Mouse (Mus musculus) neutrophil, adult 65 days (primary cell): ENCODE measurements around the gene Dnaja3. TPM values are rescaled to one million over a fixed set of nuclear protein-coding genes. Genes with fewer than 3 reads are reported as not detected.

Source experiments
- total RNA-seq: library from RNA; stranded (reverse); gene quantifications from 2 replicates; pipeline ENCODE4 v1.2.4, GENCODE M21; 2023

Gene Dnaja3
- 6.0 TPM in 2 replicates for total RNA-seq

DNA sequence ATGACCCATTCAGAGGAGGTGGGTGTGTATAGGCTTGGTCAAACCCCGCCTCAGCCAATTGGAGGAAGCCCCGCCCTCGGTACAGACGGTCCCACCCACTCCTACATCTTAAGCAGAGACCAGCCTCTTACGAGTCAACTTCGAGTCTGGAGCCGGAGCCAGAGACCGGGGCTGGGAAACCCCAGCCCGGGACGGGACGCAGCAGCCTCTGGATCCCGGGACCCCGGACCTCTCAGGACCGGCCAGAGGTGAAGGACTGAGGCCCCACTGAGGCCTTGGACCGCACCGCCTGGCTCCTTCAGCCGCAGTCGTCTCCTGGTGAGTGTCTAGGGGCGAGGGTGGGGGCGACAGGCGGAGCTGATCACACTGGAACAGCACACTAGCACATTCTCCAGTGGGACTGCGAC is at the start of gene Dnaja3, which contains the start of gene Vasn:
TSS of gene Dnaja3 (plus strand) at position 159 of the 407 bp plus-strand sequence.
TSS of gene Vasn (plus strand) at position 111 of the 407 bp plus-strand sequence.

DNA sequence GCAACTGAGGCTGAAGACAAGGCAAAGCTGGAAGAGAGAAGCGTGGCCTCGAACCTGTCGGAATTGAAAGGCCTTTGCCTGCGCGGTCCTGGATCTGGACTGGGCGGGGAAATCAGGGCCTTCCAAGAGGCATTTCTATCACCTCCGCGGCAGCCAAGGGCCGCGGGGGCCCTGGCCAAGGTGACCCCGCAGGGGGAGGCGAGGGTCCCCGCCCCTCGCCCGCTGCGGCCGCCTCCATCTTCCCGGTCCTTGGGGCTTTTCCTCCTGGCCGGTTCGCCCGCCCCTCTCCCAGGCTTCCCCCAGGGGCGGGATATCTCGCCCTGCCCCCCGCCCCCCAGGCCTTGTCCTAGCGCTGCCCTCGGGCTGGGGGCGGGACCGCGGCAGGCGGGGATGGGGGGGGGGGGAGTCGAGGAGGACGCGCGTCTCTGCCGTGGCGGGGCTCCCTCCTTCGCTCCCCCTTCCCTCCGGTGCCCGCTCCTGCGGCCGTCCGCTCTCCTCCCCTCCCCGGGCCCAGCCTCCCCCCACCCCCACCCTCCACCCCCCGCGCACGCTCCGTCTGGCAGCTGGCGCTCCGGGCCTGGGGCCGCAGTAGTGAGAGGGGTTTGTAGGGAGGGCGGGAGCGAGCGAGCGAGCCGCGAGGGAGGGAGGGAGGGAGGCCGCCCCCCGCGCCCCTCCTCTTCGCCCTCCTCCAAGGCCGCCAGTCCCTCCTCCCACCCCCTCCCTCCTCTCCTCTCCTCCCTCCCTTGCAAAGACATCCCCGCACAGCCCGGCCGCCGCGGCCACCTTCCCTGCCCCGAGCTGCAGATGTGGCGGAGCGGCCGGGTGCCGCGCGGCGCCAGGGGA is 45.6 kb upstream of the Dnaja3 start, which contains the start of gene Glis2:
TSS of gene Glis2 (plus strand) at position 743 of the 843 bp plus-strand sequence.

DNA sequence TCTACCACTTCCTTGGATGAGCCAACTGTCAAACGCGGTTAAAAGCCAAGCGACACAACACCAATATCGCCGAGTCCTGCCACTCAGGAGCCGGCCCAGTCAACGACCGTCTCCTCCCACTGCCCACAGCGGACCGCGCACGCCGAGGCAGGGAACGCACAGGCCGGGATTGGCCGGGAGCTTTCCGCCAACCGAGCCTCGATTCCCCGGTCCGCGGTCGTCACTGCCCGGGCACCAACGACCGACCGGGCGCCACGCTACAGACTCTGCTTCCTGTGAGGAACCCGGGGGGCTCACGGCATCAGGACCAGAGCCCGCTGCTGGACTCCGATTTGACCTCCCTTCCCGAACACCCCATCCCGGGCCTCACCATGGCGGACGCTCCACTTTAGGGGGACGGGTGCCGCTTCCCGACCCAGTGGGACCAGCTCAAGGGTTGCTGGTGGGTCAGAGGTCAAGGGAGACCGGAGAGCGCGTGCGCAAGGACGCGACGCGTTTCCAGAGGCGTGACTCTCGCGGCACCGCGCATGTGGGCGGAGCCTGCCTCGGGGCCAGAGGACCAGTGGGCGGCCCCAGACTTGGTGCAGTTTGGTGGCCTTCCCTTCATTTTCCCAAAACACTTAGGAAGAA is 15.2 kb upstream of the Dnaja3 start, which contains the start of gene Pam16:
TSS of gene Pam16 (minus strand) at position 508 of the 630 bp plus-strand sequence.

DNA sequence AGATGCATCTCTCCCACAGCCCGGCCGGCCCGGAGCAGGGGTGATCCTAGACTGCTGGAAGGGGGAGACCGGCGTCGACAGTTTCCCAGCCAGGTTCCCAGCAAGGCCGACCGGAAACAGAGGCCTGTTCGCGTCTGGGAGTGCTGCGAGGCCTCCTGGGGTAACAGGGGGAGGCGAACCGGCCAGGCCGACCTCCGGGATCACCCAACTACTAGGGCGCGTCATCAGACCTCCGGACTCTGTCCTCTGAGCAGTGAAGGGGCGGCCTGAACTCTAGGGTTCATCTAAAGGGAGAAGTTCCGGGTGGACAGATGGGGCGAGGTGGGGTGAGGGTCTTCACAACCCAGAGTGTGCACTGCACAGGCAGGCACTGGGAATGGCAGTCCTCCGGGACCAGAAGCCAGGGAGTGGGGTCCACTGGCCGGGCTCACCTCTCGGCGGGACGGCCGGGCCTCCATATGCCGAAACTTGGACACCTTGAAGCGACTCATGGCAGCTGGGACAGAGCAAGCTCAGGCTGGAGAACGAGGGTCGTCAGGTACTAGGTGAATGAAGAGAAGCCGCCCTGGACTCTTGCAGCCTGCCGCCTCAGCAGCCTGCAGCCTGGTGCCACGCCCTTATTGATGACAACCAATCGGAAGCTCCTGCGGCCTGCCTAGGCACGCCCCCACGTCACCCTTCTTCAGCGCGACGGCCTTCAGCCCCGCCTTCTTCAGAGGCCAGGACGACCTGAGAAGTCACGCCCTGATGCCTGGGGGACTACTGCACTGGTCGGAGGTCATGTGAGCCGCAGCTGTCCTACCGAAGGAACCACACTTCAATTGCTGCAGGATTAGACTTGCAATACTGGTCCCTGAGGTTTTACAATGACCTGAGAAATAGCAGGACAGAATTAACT is 39.6 kb downstream of the Dnaja3 start, which contains the start of gene Coro7:
TSS of gene Coro7 (minus strand) at position 657 of the 898 bp plus-strand sequence.

DNA sequence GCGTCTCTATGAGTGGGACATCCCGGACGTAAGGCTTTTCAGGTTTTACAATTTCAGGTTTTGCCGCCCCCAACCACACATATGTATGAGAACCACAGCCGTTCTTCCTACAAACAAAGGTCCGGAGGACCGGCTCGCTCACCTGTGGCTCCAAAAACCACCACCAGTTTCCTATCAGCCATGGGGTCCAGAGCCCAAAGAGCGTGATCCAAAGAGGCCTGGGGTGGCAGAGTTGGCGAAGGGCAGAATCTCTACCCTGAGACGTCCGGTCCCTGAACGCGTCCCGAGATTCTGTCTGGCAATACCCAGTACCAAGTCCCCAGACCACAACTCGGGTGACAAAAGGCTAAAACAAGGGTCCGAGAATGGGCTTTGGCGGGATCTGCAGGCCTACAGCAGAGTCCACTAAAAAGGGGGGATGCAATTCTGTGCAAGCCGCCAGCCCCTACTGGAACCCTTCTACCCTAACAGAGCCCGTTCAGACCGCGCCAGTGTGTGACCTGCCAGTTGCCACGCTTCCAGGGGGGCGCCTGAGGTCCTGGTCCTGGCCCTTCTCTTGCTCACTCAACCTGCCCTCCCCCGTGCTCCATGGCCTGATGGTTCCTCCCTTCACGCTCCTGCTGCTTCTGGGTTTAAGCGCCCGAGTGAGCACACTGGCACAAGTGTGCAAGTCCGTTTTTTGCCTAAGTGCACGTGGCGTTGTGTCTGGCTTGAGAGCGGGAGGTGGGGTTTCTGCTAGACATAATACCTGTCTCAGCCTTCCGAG is 79.1 kb downstream of the Dnaja3 start, which contains the start of gene Nmral1:
TSS of gene Nmral1 (minus strand) at position 604 of the 766 bp plus-strand sequence.

DNA sequence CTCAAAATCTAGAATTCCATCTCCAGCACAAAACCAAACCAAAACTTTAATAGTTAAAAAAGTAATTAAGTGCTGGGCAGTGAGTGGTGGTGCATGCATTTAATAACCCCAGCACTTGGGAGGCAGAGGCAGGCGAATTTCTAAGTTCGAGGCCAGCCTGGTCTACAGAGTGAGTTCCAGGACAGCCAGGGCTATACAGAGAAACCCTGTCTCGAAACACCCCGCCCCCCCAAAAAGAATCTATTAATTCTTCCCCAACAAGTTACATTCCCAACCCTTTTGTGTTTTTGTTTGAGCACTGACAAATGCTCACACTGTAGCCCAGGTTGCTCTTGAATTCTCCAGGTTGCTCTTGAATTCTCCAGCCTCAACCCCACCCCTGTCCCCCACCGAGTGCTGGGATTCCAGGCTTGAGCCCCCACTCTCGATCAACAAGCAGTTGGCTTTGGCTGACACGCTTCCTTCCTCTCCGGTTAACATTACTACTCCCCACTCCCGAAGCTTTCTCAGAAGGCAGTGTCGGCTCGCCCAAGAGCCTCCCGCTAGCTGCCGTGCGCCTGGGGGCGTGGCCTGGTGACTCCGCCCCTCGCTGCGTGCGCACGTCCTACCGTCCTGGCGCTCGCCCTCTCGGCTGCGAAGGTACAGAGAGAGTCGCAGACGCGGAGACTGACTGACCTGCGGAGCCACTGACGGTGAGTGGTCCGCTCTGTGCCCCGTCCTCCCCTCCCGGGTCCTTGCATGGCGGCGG is 86.2 kb downstream of the Dnaja3 start, which contains the start of gene Hmox2:
TSS of gene Hmox2 (plus strand) at position 582 of the 748 bp plus-strand sequence.

Other genes with a start within 250 kb of the Dnaja3 start
- 7.2 and 12.5 TPM in 2 replicates for gene Adcy9, start 219.5 kb upstream of the Dnaja3 start, total RNA-seq
- 0.41 and 0.64 TPM in 2 replicates for gene Srl, start 98.2 kb upstream of the Dnaja3 start, total RNA-seq
- 6.7 and 8.5 TPM in 2 replicates for gene Tfap4, start 80.1 kb upstream of the Dnaja3 start, total RNA-seq
- 0.38 and 0.88 TPM in 2 replicates for gene Glis2, start 45.3 kb upstream of the Dnaja3 start, total RNA-seq
- gene Pam16, start 15.0 kb upstream of the Dnaja3 start, total RNA-seq: 28.9 and 42.8 TPM in 2 replicates
- 0.32 TPM in 2 replicates for gene Vasn, start within 50 bp of the Dnaja3 start, total RNA-seq
- 229 and 325 TPM in 2 replicates for gene Coro7, start 39.8 kb downstream of the Dnaja3 start, total RNA-seq
- 12.3 and 12.5 TPM in 2 replicates for gene Nmral1, start 79.4 kb downstream of the Dnaja3 start, total RNA-seq
- gene Hmox2, start 86.4 kb downstream of the Dnaja3 start, total RNA-seq: 38.0 and 39.2 TPM in 2 replicates
- gene Cdip1, start 150.3 kb downstream of the Dnaja3 start, total RNA-seq: 17.8 and 20.7 TPM in 2 replicates
- gene 4930562C15Rik, start 195.4 kb downstream of the Dnaja3 start, total RNA-seq: not detected in 2 replicates
- 53.8 and 60.0 TPM in 2 replicates for gene Ubald1, start 240.3 kb downstream of the Dnaja3 start, total RNA-seq
- 55.0 and 72.6 TPM in 2 replicates for gene Mgrn1, start 246.3 kb downstream of the Dnaja3 start, total RNA-seq